Mouse (Mus musculus): Measurements from ENCODE around the gene A130010J15Rik. TPM values are rescaled to one million over a fixed set of nuclear protein-coding genes. Genes with fewer than 3 reads are reported as not detected.

The A130010J15Rik gene
- 14.1 and 14.3 TPM in 2 replicates for polyA plus RNA-seq (2015; fragmentation: Nextera tagmentation; extraction: Ambion mirVana)

DNA sequence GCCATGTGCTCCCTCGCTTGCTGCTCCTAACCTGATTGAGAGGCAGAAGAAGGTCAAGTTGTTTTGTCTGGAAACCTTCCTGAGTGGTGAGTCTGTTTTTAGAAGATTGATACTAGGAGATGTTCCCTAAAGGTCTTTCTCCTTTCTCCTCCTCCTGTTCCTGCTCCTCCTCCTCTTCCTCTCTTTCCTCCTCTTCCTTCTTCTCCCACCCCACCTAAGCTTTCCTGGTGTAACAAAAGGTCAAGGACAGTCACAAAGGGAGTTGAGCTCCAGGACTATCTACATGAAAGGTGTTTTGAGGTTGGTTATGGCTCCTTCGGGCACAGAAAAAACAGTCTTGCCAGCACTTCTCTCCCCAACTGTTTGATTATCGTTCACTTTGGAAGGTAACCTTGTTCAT lies at the start of gene A130010J15Rik:
A130010J15Rik (plus strand) TSS at position 301 of the 400 bp plus-strand sequence.
- WGBS: 92% methylated on average over 3 of the region's 3 CpGs
- no peak within 1 kb of the TSS for H3K27ac ChIP-seq

GRCm38 (mm10) chr1:193122793-193123192 lies 45.1 kb upstream of the A130010J15Rik start:
- no peaks in the 10 kb centered on the region for H3K27me3 ChIP-seq (replicated peaks)
- WGBS: 90% methylated on average over 7 of the region's 7 CpGs
- no peaks in the 10 kb centered on the region for H3K4me1 ChIP-seq (replicated peaks)
- no peak overlapping the region for H3K4me2 ChIP-seq (replicated peaks)
- ATAC-seq: no peak
- H3K4me3 ChIP-seq (replicated peaks): no peak overlapping the region
- H3K27ac ChIP-seq: no peak overlapping the region
- H3K9ac ChIP-seq: no peak overlapping the region
- peaks cover 58% of the 10 kb centered on the region for H3K36me3 ChIP-seq
- H3K9me3 ChIP-seq: no peaks in the 10 kb centered on the region

More for the DNA sequence above, at the start of gene A130010J15Rik:
- Histone ChIP-seq H3K9me3 (no peaks in the 10 kb centered on the region), H3K27me3 (replicated peaks) (no peaks in the 10 kb centered on the region), H3K36me3 (no peaks in the 10 kb centered on the region), H3K4me2 (replicated peaks) (no peak within 1 kb of the TSS), H3K4me1 (replicated peaks) (peaks cover 12% of the 10 kb centered on the region), H3K4me3 (replicated peaks) (no peak within 1 kb of the TSS), H3K9ac (no peak within 1 kb of the TSS)
- ATAC-seq: no peak

DNA sequence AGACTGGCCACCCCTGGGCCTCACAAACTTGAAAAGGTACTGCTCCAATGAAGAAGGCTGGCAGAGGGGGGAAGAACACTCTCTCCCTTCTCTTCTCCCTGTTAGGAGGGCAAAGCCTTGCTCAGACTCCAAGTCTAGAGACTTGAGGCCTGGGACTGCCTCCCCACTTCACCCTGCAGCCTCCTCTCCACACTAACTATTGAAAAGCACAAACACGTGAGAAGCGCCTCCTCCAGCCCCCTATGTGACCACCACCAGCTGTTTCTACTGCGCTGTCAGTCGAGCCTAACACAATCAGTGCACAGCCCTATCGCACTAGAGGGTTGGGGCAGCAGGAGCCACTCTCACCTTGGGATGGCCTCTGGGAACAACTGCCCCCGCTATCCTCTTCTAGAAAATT lies 44.6 kb upstream of the A130010J15Rik start:
- WGBS: 92% methylated on average over 6 of the region's 6 CpGs
- Histone ChIP-seq H3K9ac (no peak overlapping the region), H3K4me1 (replicated peaks) (no peaks in the 10 kb centered on the region), H3K27ac (no peak overlapping the region), H3K4me3 (replicated peaks) (no peak overlapping the region), H3K36me3 (peaks cover 53% of the 10 kb centered on the region), H3K9me3 (no peaks in the 10 kb centered on the region), H3K27me3 (replicated peaks) (no peaks in the 10 kb centered on the region), H3K4me2 (replicated peaks) (no peak overlapping the region)
- ATAC-seq: no peak

GRCm38 (mm10) chr1:193125835-193126234 lies 42.0 kb upstream of the A130010J15Rik start:
- Histone ChIP-seq H3K27me3 (replicated peaks) (no peaks in the 10 kb centered on the region), H3K4me2 (replicated peaks) (no peak overlapping the region), H3K9ac (no peak overlapping the region), H3K4me1 (replicated peaks) (peaks cover 8% of the 10 kb centered on the region; the same call in 1 of the 2 replicates), H3K4me3 (replicated peaks) (no peak overlapping the region), H3K27ac (no peak overlapping the region), H3K9me3 (no peaks in the 10 kb centered on the region), H3K36me3 (peaks cover 30% of the 10 kb centered on the region)
- ATAC-seq: no peak
- 71% methylated on average over 4 of the region's 4 CpGs for WGBS

- Histone ChIP-seq H3K4me3 (replicated peaks) (no peak overlapping the region), H3K4me2 (replicated peaks) (no peak overlapping the region)
- 96% methylated on average over 6 of the region's 6 CpGs for WGBS
These were observed 39.8 kb upstream of the A130010J15Rik start for GRCm38 (mm10) chr1:193128055-193128454.

DNA sequence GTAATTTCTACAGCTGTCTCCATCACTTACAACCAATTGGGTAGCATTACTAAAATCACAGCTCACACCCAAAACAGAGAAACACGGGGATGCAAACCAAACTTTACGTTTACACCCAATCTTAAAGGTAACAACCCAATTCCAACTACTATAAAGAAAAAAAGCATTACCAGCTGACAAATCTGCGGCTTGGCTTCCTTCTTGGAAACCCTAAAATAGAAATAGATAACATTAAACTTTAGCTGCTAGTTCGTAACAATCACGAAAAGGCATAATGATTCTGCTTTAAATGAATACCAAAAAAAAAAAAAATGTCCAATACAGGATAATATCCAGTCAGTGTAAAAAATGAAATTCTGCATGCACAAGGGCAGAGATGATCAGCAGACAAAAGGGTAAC lies 38.5 kb upstream of the A130010J15Rik start:
- Histone ChIP-seq H3K4me2 (replicated peaks) (peak overlapping the region; percentile 64), H3K27ac (no peak overlapping the region), H3K27me3 (replicated peaks) (no peaks in the 10 kb centered on the region), H3K4me3 (replicated peaks) (peak overlapping the region; percentile 96), H3K9me3 (no peaks in the 10 kb centered on the region), H3K9ac (peak overlapping the region; percentile 87), H3K36me3 (peaks cover 8% of the 10 kb centered on the region; the same call in 1 of the 2 replicates), H3K4me1 (replicated peaks) (peaks cover 8% of the 10 kb centered on the region; the same call in 1 of the 2 replicates)
- 25% methylated on average over 5 of the region's 5 CpGs for WGBS
- ATAC-seq: no peak

More at GRCm38 (mm10) chr1:193128055-193128454, 39.8 kb upstream of the A130010J15Rik start:
- H3K9me3 ChIP-seq: no peaks in the 10 kb centered on the region
- H3K27me3 ChIP-seq (replicated peaks): no peaks in the 10 kb centered on the region
- H3K36me3 ChIP-seq: peaks cover 12% of the 10 kb centered on the region
- no peak overlapping the region for H3K27ac ChIP-seq
- H3K4me1 ChIP-seq (replicated peaks): peaks cover 8% of the 10 kb centered on the region; the same call in 1 of the 2 replicates
- no peak for ATAC-seq
- H3K9ac ChIP-seq: no peak overlapping the region

DNA sequence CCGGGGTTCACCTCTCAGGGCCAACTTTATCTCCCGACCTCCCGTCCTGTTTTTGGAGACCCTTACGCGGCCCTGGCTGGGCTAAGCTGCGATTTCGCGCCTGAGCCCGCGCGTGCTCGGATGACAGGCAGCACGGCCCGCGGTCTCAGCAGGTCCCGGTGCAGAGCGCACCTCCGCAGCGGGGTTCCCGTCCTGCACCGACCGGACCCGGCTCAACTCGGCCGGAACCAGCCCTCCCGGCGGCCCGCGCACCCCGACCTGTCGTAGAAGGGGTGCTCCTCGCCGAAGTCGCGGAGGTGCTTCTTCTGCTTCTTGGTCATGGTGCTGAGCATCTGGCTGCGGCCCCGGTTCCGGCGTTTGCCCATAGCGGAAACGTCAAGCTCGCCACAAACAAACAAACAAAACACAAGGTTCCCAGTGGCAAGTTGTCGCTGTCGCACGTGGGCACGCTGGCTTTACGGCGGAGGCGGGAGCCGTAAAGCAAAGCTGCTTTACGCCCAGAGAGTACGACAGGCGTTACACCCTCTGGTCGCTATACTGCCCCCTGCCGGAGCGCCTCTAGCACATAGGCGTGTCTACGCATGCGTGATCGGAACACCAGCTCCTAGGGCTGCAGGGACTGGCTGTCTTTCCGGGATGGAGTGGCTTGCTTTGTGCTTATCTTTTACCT lies 37.9 kb upstream of the A130010J15Rik start, which contains the start of gene Diexf:
Diexf (minus strand) TSS at position 487 of the 670 bp plus-strand sequence.
- ATAC-seq: peak; percentile 85
- H3K36me3 ChIP-seq: 0 out of 2 replicates have a peak, but pooled peaks cover 4% of the 10 kb centered on the region
- no peaks in the 10 kb centered on the region for H3K9me3 ChIP-seq
- peak within 1 kb of the TSS; percentile 75 for H3K27ac ChIP-seq
- peak within 1 kb of the TSS; percentile 87 for H3K9ac ChIP-seq
- peak within 1 kb of the TSS; percentile 96 for H3K4me3 ChIP-seq (replicated peaks)
- H3K27me3 ChIP-seq (replicated peaks): no peaks in the 10 kb centered on the region
- under 1% methylated on average over 61 of the region's 61 CpGs for WGBS
- peaks cover 8% of the 10 kb centered on the region; the same call in 1 of the 2 replicates for H3K4me1 ChIP-seq (replicated peaks)
- H3K4me2 ChIP-seq (replicated peaks): peak within 1 kb of the TSS; percentile 64

DNA sequence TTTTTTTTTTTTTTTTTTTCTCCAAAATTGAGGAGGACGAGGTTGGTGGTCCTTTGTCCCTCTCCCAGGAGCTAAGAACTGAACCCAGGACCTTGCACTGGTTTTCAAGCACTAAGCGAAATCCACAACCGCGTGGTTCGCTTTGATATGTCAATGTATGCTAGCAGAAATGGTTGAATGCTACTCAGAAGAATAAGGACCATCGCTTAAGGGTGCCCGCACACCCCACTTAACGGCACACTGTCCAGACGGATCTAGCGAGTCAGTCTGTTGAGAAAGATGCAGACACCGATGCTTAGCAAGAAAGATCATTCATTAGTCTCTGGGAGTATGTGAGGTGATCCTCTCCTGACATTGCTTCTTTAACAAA lies 37.4 kb upstream of the A130010J15Rik start:
- peak; percentile 31 for ATAC-seq
- H3K9me3 ChIP-seq: no peaks in the 10 kb centered on the region
- H3K27ac ChIP-seq: peak overlapping the region; percentile 75
- H3K4me2 ChIP-seq (replicated peaks): peak overlapping the region; percentile 51
- H3K4me1 ChIP-seq (replicated peaks): peaks cover 8% of the 10 kb centered on the region; the same call in 1 of the 2 replicates
- WGBS: 21% methylated on average over 11 of the region's 11 CpGs
- H3K9ac ChIP-seq: peak overlapping the region; percentile 19; the same call in 1 of the 2 replicates
- H3K36me3 ChIP-seq: 0 out of 2 replicates have a peak, but pooled peaks cover 4% of the 10 kb centered on the region
- H3K4me3 ChIP-seq (replicated peaks): peak overlapping the region; percentile 96
- no peaks in the 10 kb centered on the region for H3K27me3 ChIP-seq (replicated peaks)

DNA sequence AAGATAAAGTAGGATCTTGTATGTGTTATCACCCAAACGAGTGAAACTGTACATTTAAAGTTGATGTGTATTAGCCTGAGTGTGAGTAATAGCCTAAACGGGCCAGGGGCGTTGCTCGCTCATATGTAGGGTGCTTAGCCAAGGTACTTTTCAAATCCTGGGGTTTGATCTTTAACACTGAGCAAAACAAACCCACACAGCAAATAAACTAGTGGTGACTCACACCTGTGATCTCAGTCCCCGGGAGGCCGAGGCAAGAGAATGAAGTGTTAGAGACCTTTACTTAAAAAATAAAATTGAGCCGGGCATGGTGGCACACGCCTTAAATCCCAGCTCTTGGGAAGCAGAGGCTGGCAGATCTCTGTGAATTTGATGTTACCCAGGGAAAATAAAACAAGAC lies 37.0 kb upstream of the A130010J15Rik start:
- no peaks in the 10 kb centered on the region for H3K9me3 ChIP-seq
- peaks cover 8% of the 10 kb centered on the region; the same call in 1 of the 2 replicates for H3K4me1 ChIP-seq (replicated peaks)
- WGBS: 44% methylated on average over 8 of the region's 8 CpGs
- H3K9ac ChIP-seq: no peak overlapping the region
- H3K27ac ChIP-seq: peak overlapping the region; percentile 75
- H3K4me3 ChIP-seq (replicated peaks): peak overlapping the region; percentile 96
- no peaks in the 10 kb centered on the region for H3K27me3 ChIP-seq (replicated peaks)
- ATAC-seq: peak; percentile 37
- 0 out of 2 replicates have a peak, but pooled peaks cover 4% of the 10 kb centered on the region for H3K36me3 ChIP-seq
- peak overlapping the region; percentile 51 for H3K4me2 ChIP-seq (replicated peaks)

GRCm38 (mm10) chr1:193131311-193131948 lies 36.4 kb upstream of the A130010J15Rik start:
- no peak overlapping the region for H3K4me3 ChIP-seq (replicated peaks)
- H3K4me1 ChIP-seq (replicated peaks): peaks cover 8% of the 10 kb centered on the region; the same call in 1 of the 2 replicates
- 0 out of 2 replicates have a peak, but pooled peaks cover 4% of the 10 kb centered on the region for H3K36me3 ChIP-seq
- peak overlapping the region; percentile 75 for H3K27ac ChIP-seq
- H3K9ac ChIP-seq: no peak overlapping the region
- peak overlapping the region; percentile 24; the same call in 1 of the 2 replicates for H3K4me2 ChIP-seq (replicated peaks)
- 30% methylated on average over 6 of the region's 6 CpGs for WGBS
- ATAC-seq: peak; percentile 87
- H3K9me3 ChIP-seq: no peaks in the 10 kb centered on the region
- H3K27me3 ChIP-seq (replicated peaks): no peaks in the 10 kb centered on the region

DNA sequence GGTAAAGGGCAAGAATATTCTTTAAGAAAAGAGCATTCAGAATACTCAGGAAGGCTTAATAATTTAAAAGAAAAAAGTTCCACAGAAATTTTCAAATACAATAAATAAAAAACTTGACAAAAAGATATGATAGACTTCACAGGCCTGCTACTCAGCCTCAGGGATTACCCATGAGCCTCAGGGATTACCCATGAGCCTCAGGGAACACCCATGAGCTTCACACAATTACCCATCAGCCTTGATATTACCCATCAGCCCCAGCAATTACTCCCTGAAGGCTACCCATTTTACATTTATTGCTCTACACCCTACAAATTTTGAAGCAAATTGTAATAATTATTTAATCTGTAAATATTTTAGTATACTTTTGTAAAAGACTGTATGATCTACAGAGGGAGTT lies 35.5 kb upstream of the A130010J15Rik start:
- H3K4me3 ChIP-seq (replicated peaks): no peak overlapping the region
- no peak overlapping the region for H3K4me2 ChIP-seq (replicated peaks)
- no peak overlapping the region for H3K27ac ChIP-seq
- peaks cover 8% of the 10 kb centered on the region; the same call in 1 of the 2 replicates for H3K4me1 ChIP-seq (replicated peaks)
- no peak for ATAC-seq
- H3K9me3 ChIP-seq: no peaks in the 10 kb centered on the region
- H3K27me3 ChIP-seq (replicated peaks): no peaks in the 10 kb centered on the region
- H3K9ac ChIP-seq: no peak overlapping the region
- H3K36me3 ChIP-seq: no peaks in the 10 kb centered on the region

- no peak overlapping the region for H3K27ac ChIP-seq
- H3K36me3 ChIP-seq: no peaks in the 10 kb centered on the region
- H3K9ac ChIP-seq: no peak overlapping the region
- 91% methylated on average over 1 of the region's 1 CpGs for WGBS
- peaks cover 10% of the 10 kb centered on the region; the same call in 1 of the 2 replicates for H3K4me1 ChIP-seq (replicated peaks)
- H3K4me3 ChIP-seq (replicated peaks): no peak overlapping the region
- H3K27me3 ChIP-seq (replicated peaks): no peaks in the 10 kb centered on the region
- no peaks in the 10 kb centered on the region for H3K9me3 ChIP-seq
- no peak for ATAC-seq
- no peak overlapping the region for H3K4me2 ChIP-seq (replicated peaks)
These were observed 34.1 kb upstream of the A130010J15Rik start for GRCm38 (mm10) chr1:193133726-193134125.
